Mouse (Mus musculus): ENCODE data around the gene Pdxp. TPM values are rescaled to one million over a fixed set of nuclear protein-coding genes. Genes with fewer than 3 reads are reported as not detected.
A peak's percentile ranks its signal among the peaks of the same experiment; 100 is the strongest.

The Pdxp gene
- polyA plus RNA-seq, 1 experiment from 2014 or later = 4.2 TPM

DNA sequence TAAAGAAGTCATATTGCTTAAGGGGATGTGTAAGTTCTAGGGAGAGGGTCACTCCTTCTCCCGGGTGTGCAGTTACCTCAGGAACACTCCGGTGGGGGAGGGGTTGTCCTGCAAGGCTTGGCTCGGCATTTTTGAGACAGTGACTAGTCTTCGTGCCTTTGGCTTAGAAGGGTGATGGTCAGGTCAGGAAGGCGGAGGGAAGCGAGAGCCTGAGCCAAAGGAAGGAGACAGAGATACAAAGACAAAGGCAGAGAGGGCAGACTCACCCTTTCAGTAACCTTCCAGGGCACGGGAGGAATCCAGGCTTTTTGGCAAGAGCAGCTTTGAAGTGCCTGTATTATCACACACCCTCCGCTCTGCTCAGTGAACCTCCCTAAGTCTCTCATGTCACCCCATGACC lies 11.4 kb downstream of the Pdxp start:
- Histone ChIP-seq H3K4me2 (replicated peaks; ENCODE audit: low read depth) (no peak overlapping the region), H3K36me3 (ENCODE audit: control insufficient read depth, insufficient read depth) (peaks cover 6% of the 10 kb centered on the region; the same call in 1 of the 2 replicates), H3K4me3 (ENCODE audit: low read depth, low read length) (no peak overlapping the region), H3K4me1 (replicated peaks; ENCODE audit: control insufficient read depth, insufficient read depth, low read length) (peaks cover 6% of the 10 kb centered on the region; the same call in 1 of the 2 replicates), H3K9ac (ENCODE audit: low read depth, low read length) (no peak overlapping the region), H3K27me3 (replicated peaks; ENCODE audit: control insufficient read depth, insufficient read depth, low read length) (no peaks in the 10 kb centered on the region), H3K9me3 (ENCODE audit: control insufficient read depth) (no peaks in the 10 kb centered on the region), H3K27ac (ENCODE audit: low read depth, low read length) (peak overlapping the region; percentile 58; the same call in 1 of the 2 replicates)
- no peak for TF ChIP-seq CTCF (IDR thresholded peaks at IDR 0.05; ENCODE audit: low read depth)
- WGBS = 54% methylated on average over 8 of the region's 8 CpGs
- no peak for ATAC-seq

DNA sequence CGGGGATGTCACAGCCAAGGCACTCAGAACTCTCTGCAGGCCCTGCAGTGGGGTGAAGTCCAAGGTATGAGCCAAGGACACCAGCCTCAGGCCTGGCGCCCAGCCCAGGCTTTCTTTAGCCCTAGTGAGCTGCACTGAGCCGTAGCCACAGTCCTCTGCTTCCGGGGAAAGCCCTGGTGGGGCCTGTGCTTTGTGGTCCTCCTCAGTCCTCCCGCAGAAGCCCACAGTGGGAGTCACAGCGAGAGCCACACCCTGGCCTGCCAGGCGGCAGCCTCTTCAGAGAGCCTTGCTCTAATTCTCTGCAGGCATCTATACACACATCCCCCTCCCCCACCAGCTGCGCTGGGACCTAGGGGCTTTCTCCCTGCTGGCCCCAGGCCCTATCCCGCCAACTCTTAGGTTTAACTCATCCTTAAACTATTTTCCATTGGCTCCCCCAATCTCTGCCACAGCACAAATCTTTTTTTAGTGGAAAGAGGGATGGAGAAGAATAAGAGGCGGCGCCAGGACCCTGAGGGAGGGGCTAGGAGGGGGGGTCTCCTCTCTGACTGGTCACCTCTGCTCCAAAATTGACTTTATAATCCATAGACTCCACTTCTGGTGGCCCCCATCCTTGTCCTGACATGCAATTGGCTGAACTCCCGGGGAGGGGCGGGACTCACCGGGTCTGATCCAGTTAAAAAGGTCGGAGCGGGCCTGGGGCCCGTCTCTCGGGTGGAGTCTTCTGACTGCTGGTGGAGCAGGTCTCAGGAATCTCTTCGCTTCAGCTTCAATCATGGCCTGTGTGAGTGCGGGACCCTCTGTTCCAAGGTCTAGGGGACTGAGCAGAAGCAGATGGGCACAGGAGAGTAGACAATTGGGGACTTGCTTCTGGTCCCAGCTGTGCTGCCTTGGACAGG lies 12.6 kb downstream of the Pdxp start, which contains the start of gene Lgals1:
Lgals1 (plus strand) TSS at position 705 of the 899 bp plus-strand sequence.
- Histone ChIP-seq H3K9ac (ENCODE audit: low read depth, low read length) (peak within 1 kb of the TSS; percentile 40), H3K4me2 (replicated peaks; ENCODE audit: low read depth) (peak within 1 kb of the TSS; percentile 67), H3K27me3 (replicated peaks; ENCODE audit: control insufficient read depth, insufficient read depth, low read length) (no peaks in the 10 kb centered on the region), H3K9me3 (ENCODE audit: control insufficient read depth) (no peaks in the 10 kb centered on the region), H3K4me1 (replicated peaks; ENCODE audit: control insufficient read depth, insufficient read depth, low read length) (peaks cover 6% of the 10 kb centered on the region; the same call in 1 of the 2 replicates), H3K36me3 (ENCODE audit: control insufficient read depth, insufficient read depth) (peaks cover 8% of the 10 kb centered on the region; the same call in 1 of the 2 replicates), H3K4me3 (ENCODE audit: low read depth, low read length) (peak within 1 kb of the TSS; percentile 41), H3K27ac (ENCODE audit: low read depth, low read length) (peak within 1 kb of the TSS; percentile 58)
- no peak for TF ChIP-seq CTCF (IDR thresholded peaks at IDR 0.05; ENCODE audit: low read depth)
- 12% methylated on average over 20 of the region's 20 CpGs for WGBS
- peak; percentile 43 for ATAC-seq

DNA sequence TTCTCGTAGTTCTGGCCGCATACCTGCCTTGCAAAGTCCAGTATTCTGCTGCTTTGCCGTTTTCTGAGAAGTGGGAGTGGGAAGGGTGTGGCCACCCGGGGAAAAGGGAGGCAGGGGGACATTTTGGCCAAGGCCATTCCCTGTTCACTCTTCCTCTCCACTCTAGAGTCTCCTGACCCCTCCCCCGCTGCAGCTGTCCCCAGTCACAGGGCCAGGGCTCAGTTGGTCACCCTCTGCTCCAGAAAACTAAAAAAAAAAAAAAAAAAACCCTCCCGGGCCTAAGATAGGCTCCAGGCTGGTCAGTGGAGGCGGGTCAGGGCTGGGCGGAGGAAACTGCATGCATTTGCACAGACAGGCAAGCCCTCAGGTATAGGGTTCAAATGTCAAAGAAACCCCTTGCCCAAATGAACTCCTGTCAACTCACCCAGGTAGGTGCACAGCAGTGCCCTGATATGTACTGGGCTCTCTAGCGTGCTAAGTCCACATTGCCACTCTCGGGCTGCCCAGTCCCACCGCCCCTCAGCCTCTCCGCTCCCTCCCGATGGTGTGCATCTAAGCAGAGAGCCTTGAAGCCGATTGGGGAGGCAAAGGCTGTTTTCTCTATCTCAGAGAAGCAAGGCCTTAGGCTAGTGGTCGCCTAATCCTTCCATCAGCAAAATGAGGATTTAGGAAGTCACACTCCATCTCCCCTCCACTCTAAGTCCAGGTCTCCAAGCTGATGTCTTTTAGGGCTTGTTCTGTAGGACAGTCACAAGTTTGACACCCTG lies 13.5 kb downstream of the Pdxp start:
- no peak for ATAC-seq
- no peak for TF ChIP-seq CTCF (IDR thresholded peaks at IDR 0.05; ENCODE audit: low read depth)

DNA sequence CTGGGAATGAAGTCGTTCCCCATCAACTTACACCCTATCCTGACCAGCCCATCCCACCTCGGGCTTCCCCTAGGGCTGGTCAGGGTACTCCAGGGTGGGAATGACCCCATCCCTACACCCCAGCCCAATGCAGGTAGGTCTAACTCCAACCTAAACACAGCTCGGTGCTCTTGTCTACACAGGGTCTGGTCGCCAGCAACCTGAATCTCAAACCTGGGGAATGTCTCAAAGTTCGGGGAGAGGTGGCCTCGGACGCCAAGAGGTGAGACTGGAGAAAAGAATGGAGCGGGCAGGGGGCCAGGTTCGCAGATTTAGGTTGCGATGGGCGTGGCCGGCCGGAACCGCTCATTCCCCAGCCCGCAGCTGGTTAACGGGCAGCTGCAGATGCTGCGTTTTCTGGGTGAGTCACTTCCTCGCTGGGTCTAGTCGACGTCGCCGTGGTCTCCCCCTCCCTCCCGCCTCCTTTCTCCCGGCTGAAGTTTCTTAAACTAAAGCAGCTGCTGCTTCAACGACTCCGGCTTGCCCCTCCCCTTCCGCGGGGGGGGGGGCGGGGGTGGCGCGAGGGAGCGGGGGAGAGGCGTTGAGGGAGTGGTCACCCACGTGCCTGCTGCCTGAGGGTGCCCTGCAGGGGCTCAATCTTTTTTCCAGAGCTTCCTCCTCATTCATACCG lies 14.2 kb downstream of the Pdxp start:
- Histone ChIP-seq H3K36me3 (ENCODE audit: control insufficient read depth, insufficient read depth) (peaks cover 8% of the 10 kb centered on the region; the same call in 1 of the 2 replicates), H3K4me2 (replicated peaks; ENCODE audit: low read depth) (peak overlapping the region; percentile 67), H3K27me3 (replicated peaks; ENCODE audit: control insufficient read depth, insufficient read depth, low read length) (no peaks in the 10 kb centered on the region), H3K4me1 (replicated peaks; ENCODE audit: control insufficient read depth, insufficient read depth, low read length) (peaks cover 6% of the 10 kb centered on the region; the same call in 1 of the 2 replicates), H3K9me3 (ENCODE audit: control insufficient read depth) (no peaks in the 10 kb centered on the region), H3K27ac (ENCODE audit: low read depth, low read length) (peak overlapping the region; percentile 46), H3K4me3 (ENCODE audit: low read depth, low read length) (peak overlapping the region; percentile 41), H3K9ac (ENCODE audit: low read depth, low read length) (peak overlapping the region; percentile 40; the same call in 1 of the 2 replicates)
- no peak for TF ChIP-seq CTCF (IDR thresholded peaks at IDR 0.05; ENCODE audit: low read depth)
- ATAC-seq = peak; percentile 23
- WGBS = 2% methylated on average over 29 of the region's 35 CpGs

More for the DNA sequence above, 13.5 kb downstream of the Pdxp start:
- Histone ChIP-seq H3K36me3 (ENCODE audit: control insufficient read depth, insufficient read depth) (peaks cover 8% of the 10 kb centered on the region; the same call in 1 of the 2 replicates), H3K4me3 (ENCODE audit: low read depth, low read length) (peak overlapping the region; percentile 41), H3K9ac (ENCODE audit: low read depth, low read length) (peak overlapping the region; percentile 40), H3K27me3 (replicated peaks; ENCODE audit: control insufficient read depth, insufficient read depth, low read length) (no peaks in the 10 kb centered on the region), H3K4me1 (replicated peaks; ENCODE audit: control insufficient read depth, insufficient read depth, low read length) (peaks cover 6% of the 10 kb centered on the region; the same call in 1 of the 2 replicates), H3K27ac (ENCODE audit: low read depth, low read length) (peak overlapping the region; percentile 46), H3K4me2 (replicated peaks; ENCODE audit: low read depth) (peak overlapping the region; percentile 67), H3K9me3 (ENCODE audit: control insufficient read depth) (no peaks in the 10 kb centered on the region)
- WGBS = 24% methylated on average over 15 of the region's 15 CpGs

DNA sequence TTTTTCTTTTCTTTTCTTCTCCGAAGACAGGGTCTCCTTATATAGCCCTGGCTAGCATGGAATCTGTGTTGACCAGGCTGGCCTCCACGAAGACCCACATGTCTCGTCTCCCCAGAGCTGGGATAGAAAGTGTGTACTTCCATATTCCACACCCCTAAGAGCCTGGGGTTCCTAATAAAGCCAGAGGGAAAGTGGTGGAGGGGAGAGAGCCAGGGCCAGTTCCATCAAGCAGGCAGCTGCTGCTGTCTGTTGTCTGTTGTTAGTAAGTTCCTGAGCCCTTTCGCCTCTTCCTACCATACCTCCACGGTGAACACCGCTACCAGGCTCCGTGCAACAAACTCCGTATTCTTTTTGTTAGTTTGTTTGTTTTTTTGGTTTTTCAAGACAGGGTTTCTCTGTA lies 14.8 kb downstream of the Pdxp start:
- H3K4me2 ChIP-seq (replicated peaks; ENCODE audit: low read depth) = peak overlapping the region; percentile 67
- no peak overlapping the region for H3K4me3 ChIP-seq (ENCODE audit: low read depth, low read length)
- H3K36me3 ChIP-seq (ENCODE audit: control insufficient read depth, insufficient read depth) = peaks cover 8% of the 10 kb centered on the region; the same call in 1 of the 2 replicates
- no peaks in the 10 kb centered on the region for H3K27me3 ChIP-seq (replicated peaks; ENCODE audit: control insufficient read depth, insufficient read depth, low read length)
- TF ChIP-seq CTCF (IDR thresholded peaks at IDR 0.05; ENCODE audit: low read depth) = no peak
- WGBS = 51% methylated on average over 8 of the region's 8 CpGs
- H3K4me1 ChIP-seq (replicated peaks; ENCODE audit: control insufficient read depth, insufficient read depth, low read length) = peaks cover 6% of the 10 kb centered on the region; the same call in 1 of the 2 replicates
- ATAC-seq = no peak
- H3K27ac ChIP-seq (ENCODE audit: low read depth, low read length) = no peak overlapping the region
- H3K9ac ChIP-seq (ENCODE audit: low read depth, low read length) = no peak overlapping the region
- no peaks in the 10 kb centered on the region for H3K9me3 ChIP-seq (ENCODE audit: control insufficient read depth)
